Mouse (Mus musculus): ENCODE data around the gene Fadd.

GRCm38 (mm10) chr7:144572234-144572633, 10.0 kb downstream of the Fadd start:
- TF ChIP-seq CTCF (conservative IDR thresholded peaks at IDR 0.05; ENCODE audit: low read length) (no peak), NANOG (IDR thresholded peaks at IDR 0.05; ENCODE audit: borderline replicate concordance, low read length) (no peak), POU5F1 (IDR thresholded peaks at IDR 0.05; ENCODE audit: borderline replicate concordance, low read length) (no peak)

Data from E14TG2a.4 (cell line).